Mouse (Mus musculus) CH12.LX (cell line): ENCODE measurements around the gene Cela3a. TPM values are rescaled to one million over a fixed set of nuclear protein-coding genes. Genes with fewer than 3 reads are reported as not detected.

ENCODE experiments used
- DNase-seq: peaks from one replicate; pipeline ENCODE4 v3.0.0-alpha.2; 2013; ENCODE audit errors: extremely low read depth
- H3K27ac ChIP-seq: 2 replicates; pipeline ENCODE4 v1.5.1; 2012; ENCODE audit warnings: low read depth, mild to moderate bottlenecking, control low read depth, moderate library complexity; ENCODE audit not compliant: insufficient read depth
- H3K27me3 ChIP-seq: replicated peaks from 2 replicates; pipeline ENCODE3; 2012; ENCODE audit warnings: inconsistent platforms
- H3K36me3 ChIP-seq, 2 experiments: replicated peaks in 1 of 2; 2 replicates each; pipeline versions ENCODE3 to v1.6.1; 2012; ENCODE audit warnings: inconsistent platforms in 1 of 2, low read length in 1 of 2, mild to moderate bottlenecking in 1 of 2, mixed read lengths in 1 of 2, moderate library complexity in 1 of 2; ENCODE audit not compliant: control insufficient read depth in 1 of 2, insufficient read depth in 1 of 2
- H3K4me1 ChIP-seq, 2 experiments: 2 replicates each; pipeline ENCODE4 v1.6.1; 2012; ENCODE audit warnings: inconsistent platforms in 1 of 2, moderate library complexity in 1 of 2; ENCODE audit not compliant: insufficient read depth in 2 of 2, control insufficient read depth in 1 of 2
- H3K4me2 ChIP-seq: 2 replicates; pipeline ENCODE4 v1.6.1; 2012; ENCODE audit warnings: low read depth, mild to moderate bottlenecking, control low read depth; ENCODE audit not compliant: poor library complexity, insufficient read depth, severe bottlenecking
- H3K4me3 ChIP-seq, 3 experiments: fragments of 150-350 bp in 1 of 3; sonication (generic) in 1 of 3; replicated peaks in 1 of 3; 2 replicates each; pipeline versions ENCODE3 to v1.5.1; 2011 to 2012; ENCODE audit warnings: low read depth in 2 of 3, low read length in 2 of 3, mild to moderate bottlenecking in 2 of 3, moderate library complexity in 2 of 3, control low read depth in 1 of 3, improper control_type of control experiment in 1 of 3, inconsistent platforms in 1 of 3, mixed read lengths in 1 of 3; ENCODE audit not compliant: poor library complexity in 1 of 3
- H3K79me2 ChIP-seq: replicated peaks from 2 replicates; pipeline ENCODE4 v1.6.1; 2012; ENCODE audit warnings: mild to moderate bottlenecking, moderate library complexity; ENCODE audit not compliant: control insufficient read depth, poor library complexity, insufficient read depth, severe bottlenecking; ENCODE audit errors: extremely low read depth
- H3K9ac ChIP-seq: 2 replicates; pipeline ENCODE4 v1.6.1; 2012; ENCODE audit warnings: low read depth, mild to moderate bottlenecking, control low read depth, moderate library complexity; ENCODE audit not compliant: insufficient read depth
- H3K9me3 ChIP-seq: replicated peaks from 2 replicates; pipeline ENCODE3; 2012; ENCODE audit warnings: low read length, inconsistent platforms, mixed read lengths
- BHLHE40 ChIP-seq: IDR thresholded peaks from 2 replicates; pipeline ENCODE4 v1.6.1; 2011; ENCODE audit warnings: mild to moderate bottlenecking, low read depth, low read length, improper control_type of control experiment
- CTCF ChIP-seq, 2 experiments: IDR thresholded peaks in 1 of 2; conservative IDR thresholded peaks in 1 of 2; 2 replicates each; pipeline ENCODE4 v1.5.1; 2011 to 2012; ENCODE audit warnings: low read depth in 2 of 2, low read length in 2 of 2, improper control_type of control experiment in 1 of 2, inconsistent platforms in 1 of 2, mild to moderate bottlenecking in 1 of 2, moderate library complexity in 1 of 2
- ELF1 ChIP-seq: IDR thresholded peaks from 2 replicates; pipeline ENCODE4 v1.6.1; 2014; ENCODE audit warnings: low read depth, mild to moderate bottlenecking, inconsistent platforms, low read length, improper control_type of control experiment
- EP300 ChIP-seq: IDR thresholded peaks from 2 replicates; pipeline ENCODE4 v1.6.1; 2011; ENCODE audit warnings: low read length, improper control_type of control experiment
- ETS1 ChIP-seq: conservative IDR thresholded peaks from 2 replicates; pipeline ENCODE4 v1.6.1; 2012; ENCODE audit warnings: low read depth, mild to moderate bottlenecking, inconsistent platforms, low read length, improper control_type of control experiment, moderate library complexity
- GABPA ChIP-seq: IDR thresholded peaks from 2 replicates; pipeline ENCODE4 v1.6.1; 2012; ENCODE audit warnings: low read depth, low read length, improper control_type of control experiment, inconsistent platforms; ENCODE audit not compliant: insufficient replicate concordance
- HCFC1 ChIP-seq: IDR thresholded peaks from 2 replicates; pipeline ENCODE4 v1.6.1; 2012; ENCODE audit warnings: low read depth, mild to moderate bottlenecking, inconsistent platforms, low read length, improper control_type of control experiment
- IRF4 ChIP-seq: IDR thresholded peaks from 2 replicates; pipeline ENCODE4 v1.6.1; 2014; ENCODE audit warnings: low read depth, mild to moderate bottlenecking, inconsistent platforms, low read length, improper control_type of control experiment
- JUND ChIP-seq: conservative IDR thresholded peaks from 2 replicates; pipeline ENCODE4 v1.6.1; 2011; ENCODE audit warnings: low read depth, low read length, improper control_type of control experiment
- KAT2A ChIP-seq: IDR thresholded peaks from 2 replicates; pipeline ENCODE4 v1.6.1; 2012; ENCODE audit warnings: low read length, improper control_type of control experiment, inconsistent platforms; ENCODE audit not compliant: insufficient replicate concordance
- MAFK ChIP-seq: IDR thresholded peaks from 2 replicates; pipeline ENCODE4 v1.6.1; 2011; ENCODE audit warnings: low read length, improper control_type of control experiment; ENCODE audit not compliant: insufficient replicate concordance
- MAX ChIP-seq: IDR thresholded peaks from 2 replicates; pipeline ENCODE4 v1.6.1; 2011; ENCODE audit warnings: low read length, improper control_type of control experiment
- MAZ ChIP-seq: IDR thresholded peaks from 2 replicates; pipeline ENCODE4 v1.6.1; 2012; ENCODE audit warnings: low read depth, mild to moderate bottlenecking, inconsistent platforms, low read length, improper control_type of control experiment, moderate library complexity
- MXI1 ChIP-seq: IDR thresholded peaks from 2 replicates; pipeline ENCODE4 v1.6.1; 2011; ENCODE audit warnings: mild to moderate bottlenecking, low read depth, low read length, improper control_type of control experiment
- MYC ChIP-seq: IDR thresholded peaks from 2 replicates; pipeline ENCODE4 v1.6.1; 2011; ENCODE audit warnings: low read depth, mild to moderate bottlenecking, improper control_type of control experiment, low read length
- NELFE ChIP-seq: IDR thresholded peaks from 2 replicates; pipeline ENCODE4 v1.6.1; 2011; ENCODE audit warnings: low read depth, low read length, improper control_type of control experiment
- PAX5 ChIP-seq: IDR thresholded peaks from 2 replicates; pipeline ENCODE4 v1.6.1; 2012; ENCODE audit warnings: low read length, inconsistent platforms, mixed read lengths
- RAD21 ChIP-seq: IDR thresholded peaks from 2 replicates; pipeline ENCODE4 v1.6.1; 2011; ENCODE audit warnings: low read depth, mild to moderate bottlenecking, low read length, improper control_type of control experiment, moderate library complexity
- RCOR1 ChIP-seq: conservative IDR thresholded peaks from 2 replicates; pipeline ENCODE4 v1.6.1; 2012; ENCODE audit warnings: low read depth, mild to moderate bottlenecking, inconsistent platforms, low read length, improper control_type of control experiment
- SIN3A ChIP-seq: IDR thresholded peaks from 2 replicates; pipeline ENCODE4 v1.6.1; 2012; ENCODE audit warnings: low read length, improper control_type of control experiment, inconsistent platforms
- SMC3 ChIP-seq: IDR thresholded peaks from 2 replicates; pipeline ENCODE4 v1.6.1; 2011; ENCODE audit warnings: low read depth, low read length, improper control_type of control experiment
- UBTF ChIP-seq: IDR thresholded peaks from 2 replicates; pipeline ENCODE4 v1.6.1; 2012; ENCODE audit warnings: low read depth, mild to moderate bottlenecking, inconsistent platforms, low read length, improper control_type of control experiment, moderate library complexity
- USF1 ChIP-seq: IDR thresholded peaks from 2 replicates; pipeline ENCODE4 v1.6.1; 2014; ENCODE audit warnings: low read depth, mild to moderate bottlenecking, inconsistent platforms, low read length, improper control_type of control experiment
- USF2 ChIP-seq: conservative IDR thresholded peaks from 2 replicates; pipeline ENCODE4 v1.6.1; 2011; ENCODE audit warnings: low read depth, low read length, improper control_type of control experiment
- ZC3H11A ChIP-seq: IDR thresholded peaks from 2 replicates; pipeline ENCODE4 v1.6.1; 2012; ENCODE audit warnings: low read depth, mild to moderate bottlenecking, inconsistent platforms, low read length, improper control_type of control experiment
- ZKSCAN1 ChIP-seq: IDR thresholded peaks from 2 replicates; pipeline ENCODE4 v1.6.1; 2012; ENCODE audit warnings: low read depth, inconsistent platforms, low read length, improper control_type of control experiment, borderline replicate concordance
- ZMIZ1 ChIP-seq: IDR thresholded peaks from 2 replicates; pipeline ENCODE4 v1.6.1; 2012; ENCODE audit warnings: low read depth, mild to moderate bottlenecking, inconsistent platforms, low read length, improper control_type of control experiment
- ZNF384 ChIP-seq: IDR thresholded peaks from 2 replicates; pipeline ENCODE4 v1.6.1; 2012; ENCODE audit warnings: low read depth, low read length, improper control_type of control experiment, inconsistent platforms
- dilution Hi-C: fragments of 300-500 bp; cut with MboI; formaldehyde crosslinking; loops from 2 replicates; pipeline ENCODE4 v1.14.3; 2020; ENCODE audit warnings: low sequenced_read_pairs; ENCODE audit not compliant: extremely low pct_unique_long_range_greater_than_20kb, extremely low pct_ligation_motif_present
- in situ Hi-C: fragments of 300-500 bp; cut with MboI; formaldehyde crosslinking; loops from 3 replicates; pipeline ENCODE4 v1.14.3; 2019; ENCODE audit warnings: low sequenced_read_pairs, low pct_ligation_motif_present, low pct_unique_long_range_greater_than_20kb, mixed read lengths
- polyA plus RNA-seq: library from polyadenylated mRNA; unstranded; fragments of >175 nt; gene quantifications from 2 replicates; pipeline ENCODE4 v1.2.1, GENCODE M21; 2012; ENCODE audit warnings: low read depth; ENCODE audit not compliant: insufficient read length
- total RNA-seq, 2 experiments: library from RNA; depleted of rRNA; stranded (reverse); fragments of 300-350 nt in 1 of 2; fragments of >200 nt in 1 of 2; gene quantifications; 2 replicates each; pipeline ENCODE4 v1.2.3; 2012 to 2014

The Cela3a gene
- total and polyA plus RNA-seq, 3 experiments, result not detected

- Histone ChIP-seq H3K36me3 (no peaks in the 10 kb centered on the region), H3K4me2 (no peak overlapping the region), H3K27me3 (peaks cover under 1% of the 10 kb centered on the region), H3K4me3 (no peak overlapping the region), H3K27ac (no peak overlapping the region), H3K9ac (no peak overlapping the region), H3K79me2 (no peaks in the 10 kb centered on the region), H3K9me3 (peaks cover 2% of the 10 kb centered on the region), H3K4me1 (peaks cover 0 to 12% of the 10 kb centered on the region in 2 experiments; a peak in 2 of 4 replicates)
- DNase-seq, result no peak
- TF ChIP-seq USF1, result no peak
- no peak for TF ChIP-seq RAD21
- no peak for TF ChIP-seq BHLHE40
- TF ChIP-seq JUND, result no peak
- TF ChIP-seq PAX5, result no peak
- TF ChIP-seq MAZ, result no peak
- no peak for TF ChIP-seq ZC3H11A
- TF ChIP-seq IRF4, result no peak
- no peak for TF ChIP-seq HCFC1
- TF ChIP-seq EP300, result no peak
- TF ChIP-seq SIN3A, result no peak
- no peak for TF ChIP-seq GABPA
- TF ChIP-seq SMC3, result no peak
- TF ChIP-seq USF2, result no peak
- dilution Hi-C loops, result no loop called here
- in situ Hi-C loops, result no loop called here
These were observed 48.7 kb upstream of the Cela3a start for GRCm38 (mm10) chr4:137458310-137458709.

- Histone ChIP-seq H3K27ac (no peak overlapping the region), H3K27me3 (no peaks in the 10 kb centered on the region), H3K9ac (no peak overlapping the region), H3K36me3 (no peaks in the 10 kb centered on the region), H3K4me3 (no peak overlapping the region), H3K79me2 (no peaks in the 10 kb centered on the region), H3K4me2 (no peak overlapping the region), H3K4me1 (peaks cover 0 to 14% of the 10 kb centered on the region in 2 experiments; a peak in 2 of 4 replicates), H3K9me3 (peaks cover 2% of the 10 kb centered on the region)
- DNase-seq, result no peak
- dilution Hi-C loops, result no loop called here
- TF ChIP-seq MXI1 (no peak), UBTF (no peak), ZKSCAN1 (no peak), HCFC1 (no peak), ELF1 (no peak), MAZ (no peak), MYC (no peak), ZMIZ1 (no peak), MAX (no peak), USF1 (no peak), KAT2A (no peak), NELFE (no peak), MAFK (no peak), SMC3 (no peak), USF2 (no peak), RCOR1 (no peak), ZNF384 (no peak), JUND (no peak), CTCF (conservative IDR thresholded peaks at IDR 0.05 in 1 of 2, IDR thresholded peaks at IDR 0.05 in 1 of 2; ENCODE audit: low read depth in 2 of 2, low read length in 2 of 2) (no peak), ETS1 (no peak)
- in situ Hi-C loops, result no loop called here
These were observed 47.7 kb upstream of the Cela3a start for GRCm38 (mm10) chr4:137457292-137457691.
